Mouse (Mus musculus) cortical plate, adult 2 months (tissue): ENCODE measurements at regions not wholly inside any gene's neighbourhood (a gene's known extent, or its start where the extent isn't known, plus 50 kb on each side); places are given as distances from the start of the nearest gene placed in this dataset.

Experiments
- CTCF ChIP-seq: fragments of 200-500 bp; IDR thresholded peaks from 2 replicates; pipeline ENCODE4 v1.5.1; 2011; ENCODE audit warnings: mild to moderate bottlenecking, control low read depth, low read length; ENCODE audit not compliant: insufficient read depth; ENCODE audit errors: extremely low read depth
- POLR2A ChIP-seq: fragments of 200-500 bp; IDR thresholded peaks from 2 replicates; pipeline ENCODE4 v1.6.1; 2011; ENCODE audit warnings: mild to moderate bottlenecking, low read length, control low read depth; ENCODE audit not compliant: insufficient read depth; ENCODE audit errors: extremely low read depth

DNA sequence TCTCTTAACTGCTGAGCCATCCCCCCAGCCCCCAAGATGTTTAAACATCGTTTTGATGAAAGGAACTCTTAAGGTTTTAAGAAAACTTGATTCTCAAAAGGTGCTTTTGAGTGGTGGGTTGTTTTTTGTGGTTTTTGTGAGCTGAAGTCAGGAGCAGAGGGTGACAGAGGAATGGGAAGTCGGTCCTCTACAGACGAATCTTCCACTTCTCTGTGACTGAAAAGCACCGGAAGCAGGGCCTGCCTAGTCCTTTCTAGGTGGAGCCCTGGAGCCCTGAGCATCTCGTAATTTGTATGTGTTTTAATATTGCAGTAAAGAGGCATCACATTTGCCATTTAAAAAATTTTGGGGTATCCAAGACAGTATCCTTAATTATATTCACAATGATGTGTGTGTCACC is 72.7 kb upstream of the Enpp6 start:
- TF ChIP-seq POLR2A (no peak), CTCF (no peak)
